Mouse (Mus musculus) forebrain, embryonic 14.5 days (tissue): ENCODE results near the gene BC051019. TPM values are rescaled to one million over a fixed set of nuclear protein-coding genes. Genes with fewer than 3 reads are reported as not detected.
A peak's percentile ranks its signal among the peaks of the same experiment; 100 is the strongest.

Source experiments
- ATAC-seq: fragments of 200-750 bp; cut with Nextera tagmentation; 2 replicates; pipeline ENCODE4 v1.8.0; 2017; ENCODE audit warnings: mild to moderate bottlenecking, moderate library complexity
- DNase-seq: peaks from one replicate; pipeline ENCODE4 v3.0.0-alpha.2; 2015; ENCODE audit warnings: low spot score
- H3K27ac ChIP-seq: fragments of 300-500 bp; sonication (generic); 2 replicates; pipeline ENCODE4 v1.5.1; 2014; ENCODE audit warnings: low read depth, mild to moderate bottlenecking, control low read depth, low read length, moderate library complexity
- H3K27me3 ChIP-seq: fragments of 300-500 bp; sonication (generic); replicated peaks from 2 replicates; pipeline ENCODE4 v1.6.1; 2014; ENCODE audit warnings: low read length, control low read depth, mixed read lengths; ENCODE audit not compliant: control insufficient read depth, insufficient read depth
- H3K36me3 ChIP-seq: fragments of 300-500 bp; sonication (generic); 2 replicates; pipeline ENCODE4 v1.6.1; 2014; ENCODE audit warnings: low read length, control low read depth; ENCODE audit not compliant: control insufficient read depth, insufficient read depth
- H3K4me1 ChIP-seq: fragments of 300-500 bp; sonication (generic); 2 replicates; pipeline ENCODE4 v1.6.1; 2014; ENCODE audit warnings: antibody characterized with exemption, low read length, control low read depth; ENCODE audit not compliant: control insufficient read depth, insufficient read depth
- H3K4me2 ChIP-seq: fragments of 300-500 bp; sonication (generic); 2 replicates; pipeline ENCODE4 v1.6.1; 2014; ENCODE audit warnings: mild to moderate bottlenecking, control low read depth, low read length
- H3K4me3 ChIP-seq: fragments of 300-500 bp; sonication (generic); 2 replicates; pipeline ENCODE4 v1.5.1; 2014; ENCODE audit warnings: low read depth, low read length, control low read depth
- H3K9ac ChIP-seq: fragments of 300-500 bp; sonication (generic); 2 replicates; pipeline ENCODE4 v1.6.1; 2014; ENCODE audit warnings: mild to moderate bottlenecking, low read length, control low read depth, moderate library complexity
- H3K9me3 ChIP-seq: fragments of 300-500 bp; sonication (generic); replicated peaks from 2 replicates; pipeline ENCODE4 v1.6.1; 2016; ENCODE audit warnings: low read length, control low read depth, mixed read lengths; ENCODE audit not compliant: control insufficient read depth
- WGBS: fragments of 180-500 bp; shearing (Covaris S2); extraction: QIAGEN DNeasy Blood & Tissue Kit; methylation state at CpG from one replicate; pipeline ENCODE4 v1.1.7; 2014; 5-methylcytosine and 5-hydroxymethylcytosine counted together
- polyA plus RNA-seq: library from polyadenylated mRNA; unstranded; fragments of >200 nt; fragmentation: Nextera tagmentation; extraction: Ambion mirVana; gene quantifications from 2 replicates; pipeline ENCODE4 v1.2.1, GENCODE M21; 2014

The BC051019 gene
- polyA plus RNA-seq, 1 experiment from 2014 or later = 0.55 TPM

DNA sequence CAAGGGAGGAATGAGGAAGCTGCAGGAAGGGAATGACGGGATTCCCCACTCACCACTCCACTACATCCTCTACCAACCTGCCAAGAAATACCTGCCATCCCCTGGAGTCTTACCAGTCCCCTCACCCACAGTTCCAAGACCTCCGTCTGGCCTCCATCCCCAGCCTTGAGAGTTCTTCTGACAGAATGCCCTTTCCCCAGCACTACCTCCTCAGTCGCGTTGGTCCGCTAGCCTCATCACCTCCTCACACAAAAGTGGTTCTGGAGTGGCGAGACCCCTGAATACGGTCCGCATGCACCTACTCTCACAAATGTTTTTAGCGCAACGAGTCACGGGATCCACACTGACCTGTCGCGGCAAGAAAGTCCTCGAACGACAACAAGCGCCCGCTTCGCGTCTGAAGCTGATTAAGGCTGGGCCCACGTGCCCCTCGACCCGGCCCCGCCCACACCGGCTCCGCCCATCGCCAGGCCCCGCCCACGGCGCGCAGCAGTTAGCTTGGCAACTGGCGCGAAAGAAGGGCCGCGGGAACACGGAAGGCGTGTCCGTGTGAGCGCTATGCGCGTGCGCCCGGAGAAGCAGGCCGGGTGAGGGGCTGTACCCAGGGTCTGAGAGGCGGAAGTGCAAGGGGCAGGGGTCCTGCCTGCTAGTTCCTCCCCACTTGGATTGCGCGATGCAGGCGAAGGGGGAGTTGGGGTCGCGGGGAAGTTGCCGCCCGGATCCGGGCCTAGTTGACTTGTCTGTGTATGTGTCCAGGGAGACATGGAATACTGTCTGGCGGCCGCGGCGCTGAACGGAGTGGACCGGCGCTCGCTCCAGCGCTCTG lies 20.2 kb downstream of the BC051019 start, which contains the start of the genes St5 and Akip1:
St5 (minus strand) TSS at position 416 of the 826 bp plus-strand sequence.
Akip1 (plus strand) TSS at position 501 of the 826 bp plus-strand sequence.
- Histone ChIP-seq H3K36me3 (no peaks in the 10 kb centered on the region), H3K4me2 (peak within 1 kb of the TSS; percentile 67), H3K4me1 (peaks cover 2% of the 10 kb centered on the region; the same call in 1 of the 2 replicates), H3K9me3 (no peaks in the 10 kb centered on the region), H3K4me3 (peak within 1 kb of the TSS; percentile 60), H3K9ac (peak within 1 kb of the TSS; percentile 75), H3K27me3 (0 out of 2 replicates have a peak, but pooled peaks cover 3% of the 10 kb centered on the region), H3K27ac (no peak within 1 kb of the TSS)
- ATAC-seq = peak; percentile 97
- 1% methylated on average over 61 of the region's 61 CpGs for WGBS
- DNase-seq = peak; percentile 94

DNA sequence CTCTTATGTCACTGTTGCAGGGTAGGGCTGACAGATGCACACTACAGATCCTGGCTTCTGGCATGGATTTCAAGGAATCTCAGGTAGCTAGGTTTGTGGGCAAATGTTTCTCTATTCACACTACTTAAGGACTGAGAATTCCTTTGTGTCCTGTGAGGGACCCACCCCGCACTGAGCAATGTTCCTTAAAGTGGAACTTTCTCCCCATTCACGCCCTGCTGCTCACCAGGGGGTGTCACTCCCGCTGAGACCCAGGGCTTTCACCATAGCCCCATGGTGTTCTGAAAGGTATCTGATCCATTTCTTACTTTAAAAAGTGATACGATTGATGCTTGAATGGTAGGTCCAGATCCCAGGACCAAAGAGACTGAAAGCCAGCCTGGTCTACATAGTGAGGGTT lies 20.9 kb downstream of the BC051019 start:
- ATAC-seq = no peak
- 37% methylated on average over 4 of the region's 4 CpGs for WGBS

DNA sequence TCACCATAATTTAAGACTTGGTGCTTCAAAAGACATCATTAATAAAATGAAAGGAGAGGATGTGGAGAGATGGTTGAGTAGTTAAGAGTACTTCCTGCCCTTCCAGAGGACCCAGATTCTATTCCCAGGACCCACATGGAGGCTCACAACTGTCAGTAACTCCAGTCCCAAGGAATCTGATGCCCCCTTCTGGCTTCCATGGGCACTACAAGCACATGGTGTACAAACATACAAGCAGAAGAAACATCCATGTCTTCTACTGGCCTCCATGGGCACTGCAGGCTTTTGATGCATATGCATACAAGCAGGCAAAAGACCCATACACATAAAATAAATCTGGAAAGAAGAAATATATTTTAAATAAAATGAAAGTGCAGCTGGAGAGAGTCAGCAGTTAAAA lies 23.4 kb downstream of the BC051019 start:
- no peak overlapping the region for H3K4me2 ChIP-seq
- peaks cover 2% of the 10 kb centered on the region; the same call in 1 of the 2 replicates for H3K4me1 ChIP-seq
- H3K4me3 ChIP-seq = no peak overlapping the region
- no peak overlapping the region for H3K9ac ChIP-seq
- no peaks in the 10 kb centered on the region for H3K9me3 ChIP-seq
- H3K36me3 ChIP-seq = no peaks in the 10 kb centered on the region
- DNase-seq (no peak), ATAC-seq (no peak)
- 0 out of 2 replicates have a peak, but pooled peaks cover 3% of the 10 kb centered on the region for H3K27me3 ChIP-seq
- H3K27ac ChIP-seq = no peak overlapping the region

More for the DNA sequence above, 20.9 kb downstream of the BC051019 start:
- Histone ChIP-seq H3K27me3 (0 out of 2 replicates have a peak, but pooled peaks cover 3% of the 10 kb centered on the region), H3K4me1 (peaks cover 2% of the 10 kb centered on the region; the same call in 1 of the 2 replicates), H3K4me2 (peak overlapping the region; percentile 67), H3K9me3 (no peaks in the 10 kb centered on the region), H3K36me3 (no peaks in the 10 kb centered on the region), H3K27ac (no peak overlapping the region), H3K9ac (no peak overlapping the region), H3K4me3 (peak overlapping the region; percentile 60; the same call in 1 of the 2 replicates)
- DNase-seq = no peak

DNA sequence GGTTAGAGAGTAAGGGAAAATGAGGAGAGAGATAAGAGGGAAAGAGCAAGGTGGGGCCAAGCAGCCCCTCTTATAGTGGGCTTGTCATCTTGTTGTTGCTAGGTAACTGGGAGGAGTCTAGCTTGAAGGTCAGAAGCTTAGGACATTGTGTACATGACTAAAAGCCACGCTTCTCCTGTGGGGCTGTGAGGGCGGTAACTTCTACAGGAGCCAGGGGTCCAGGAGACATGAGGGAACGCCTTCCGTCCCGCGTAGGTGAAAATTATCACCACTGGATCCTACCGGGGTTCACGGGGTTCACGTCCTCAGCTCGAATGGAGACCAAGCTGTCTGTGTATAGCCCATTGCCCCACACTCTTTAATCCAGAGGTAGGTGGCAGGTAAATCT lies 28.3 kb downstream of the BC051019 start:
- Histone ChIP-seq H3K27me3 (no peaks in the 10 kb centered on the region), H3K27ac (no peak overlapping the region), H3K4me2 (no peak overlapping the region), H3K9me3 (no peaks in the 10 kb centered on the region), H3K9ac (no peak overlapping the region), H3K4me1 (no peaks in the 10 kb centered on the region), H3K36me3 (no peaks in the 10 kb centered on the region), H3K4me3 (no peak overlapping the region)
- ATAC-seq (no peak), DNase-seq (no peak)
- 92% methylated on average over 10 of the region's 10 CpGs for whole genome bisulfite sequencing

DNA sequence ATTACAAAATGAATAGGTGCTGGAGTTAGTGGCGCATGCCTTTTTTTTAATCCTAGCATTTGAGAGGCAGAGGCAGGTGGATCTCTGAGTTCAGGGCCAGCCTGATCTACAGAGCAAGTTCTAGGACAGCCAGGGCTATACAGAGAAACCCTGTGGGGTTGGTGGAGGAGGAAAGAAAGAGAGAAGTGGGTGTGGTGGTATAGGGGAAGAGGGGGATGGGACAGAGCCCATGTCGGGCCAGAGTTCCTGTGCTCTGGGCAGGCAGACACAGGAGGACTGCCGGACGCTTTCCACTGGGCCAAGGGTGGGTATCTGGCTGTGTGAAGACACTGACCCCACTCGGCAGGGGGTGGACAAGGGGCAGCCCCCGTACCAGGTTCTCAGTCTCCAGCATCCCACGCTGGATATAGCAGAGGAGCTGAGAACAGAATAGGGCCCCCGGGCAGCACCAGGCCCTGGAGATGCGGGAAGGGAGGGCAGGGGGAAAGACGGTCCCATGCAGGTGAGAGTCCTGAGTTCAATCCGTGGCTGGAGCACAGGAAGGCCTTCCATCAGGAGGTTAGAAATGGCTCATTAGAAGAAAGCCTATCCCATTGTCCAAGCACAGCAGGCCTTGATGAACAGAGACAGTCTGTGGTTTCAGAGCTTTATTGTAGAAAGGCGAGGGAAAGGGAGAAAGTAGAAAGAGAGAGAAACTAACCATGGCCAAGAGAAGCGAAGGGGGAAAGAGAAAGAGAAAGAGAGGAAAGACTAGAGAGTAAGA lies 28.9 kb downstream of the BC051019 start:
- Histone ChIP-seq H3K27me3 (no peaks in the 10 kb centered on the region), H3K36me3 (no peaks in the 10 kb centered on the region), H3K4me2 (no peak overlapping the region), H3K9ac (no peak overlapping the region), H3K4me1 (no peaks in the 10 kb centered on the region), H3K4me3 (no peak overlapping the region), H3K27ac (no peak overlapping the region), H3K9me3 (no peaks in the 10 kb centered on the region)
- WGBS = 77% methylated on average over 13 of the region's 13 CpGs
- DNase-seq (no peak), ATAC-seq (no peak)

DNA sequence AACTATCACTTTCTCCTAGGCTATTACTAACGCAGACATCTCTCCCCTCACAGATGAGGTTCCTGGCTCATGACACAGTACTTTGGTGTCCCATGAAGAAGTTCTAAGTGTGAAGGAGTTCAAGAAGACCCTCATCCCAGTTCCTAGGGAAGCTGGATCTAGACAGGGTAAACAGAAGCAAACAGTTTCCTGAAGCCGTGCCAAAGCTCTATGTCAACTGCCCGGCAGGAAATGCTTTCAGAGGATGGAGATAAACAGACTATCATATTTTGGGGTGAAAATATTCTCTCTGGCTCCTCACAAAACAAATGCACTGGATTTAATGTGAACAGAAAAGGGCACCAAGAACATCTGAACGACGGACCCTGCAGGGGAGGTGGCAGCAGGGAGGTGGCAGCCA lies 32.7 kb downstream of the BC051019 start:
- H3K4me3 ChIP-seq = no peak overlapping the region
- no peak overlapping the region for H3K27ac ChIP-seq
- no peak for ATAC-seq
- H3K4me1 ChIP-seq = no peaks in the 10 kb centered on the region
- no peaks in the 10 kb centered on the region for H3K9me3 ChIP-seq
- no peaks in the 10 kb centered on the region for H3K36me3 ChIP-seq
- DNase-seq = no peak
- H3K27me3 ChIP-seq = no peaks in the 10 kb centered on the region
- 92% methylated on average over 5 of the region's 5 CpGs for WGBS
- no peak overlapping the region for H3K4me2 ChIP-seq
- H3K9ac ChIP-seq = no peak overlapping the region

DNA sequence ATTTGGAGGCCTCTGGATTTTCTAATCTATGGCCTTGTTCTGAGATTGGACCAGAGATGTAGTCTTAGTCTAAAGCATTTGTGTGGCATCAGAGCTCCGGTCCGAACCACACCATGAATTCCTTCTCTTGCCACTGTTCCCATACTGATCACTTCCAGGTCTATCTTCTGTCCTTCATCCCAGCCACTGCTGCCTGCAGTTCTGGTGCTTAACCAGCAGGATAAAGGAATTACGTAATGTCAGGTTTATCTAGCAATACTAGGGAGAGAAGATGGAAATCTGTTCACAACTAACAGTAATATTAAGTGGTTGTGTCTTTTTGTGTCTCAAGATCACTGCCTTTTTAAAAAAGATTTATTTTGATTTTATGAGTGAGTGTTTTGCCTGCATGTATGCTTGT lies 33.5 kb downstream of the BC051019 start:
- H3K4me2 ChIP-seq = no peak overlapping the region
- no peaks in the 10 kb centered on the region for H3K36me3 ChIP-seq
- WGBS = 86% methylated on average over 3 of the region's 3 CpGs
- H3K9ac ChIP-seq = no peak overlapping the region
- H3K27me3 ChIP-seq = no peaks in the 10 kb centered on the region
- H3K9me3 ChIP-seq = no peaks in the 10 kb centered on the region
- ATAC-seq = no peak
- no peaks in the 10 kb centered on the region for H3K4me1 ChIP-seq
- no peak overlapping the region for H3K4me3 ChIP-seq
- no peak for DNase-seq
- H3K27ac ChIP-seq = no peak overlapping the region

DNA sequence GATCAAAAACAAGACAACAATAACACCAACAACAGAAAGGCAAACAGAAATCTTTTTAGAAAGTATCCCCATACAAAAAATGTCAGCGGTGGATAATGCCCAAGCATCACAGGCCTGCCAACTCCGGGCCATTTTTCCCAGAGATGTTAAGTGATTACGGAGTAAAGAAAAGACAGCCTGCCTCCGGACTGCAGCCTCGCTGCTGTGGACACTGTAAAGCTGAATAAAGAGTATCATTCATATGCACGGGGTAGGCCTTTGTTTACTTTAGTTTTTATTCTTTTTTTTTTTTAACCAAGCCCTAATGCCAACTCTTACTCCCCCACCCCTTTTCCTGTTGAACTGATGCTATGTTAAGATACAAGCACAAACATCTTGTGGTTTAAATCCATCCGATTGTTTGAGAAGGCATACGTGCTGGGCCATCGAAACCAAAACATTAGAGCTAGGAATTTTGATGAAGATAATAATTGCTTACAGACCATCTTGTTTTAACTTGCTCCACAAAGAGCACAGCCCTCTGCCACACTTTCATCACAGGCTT lies 37.0 kb downstream of the BC051019 start:
- no peak; the same call in 1 of the 2 replicates for ATAC-seq
- H3K9ac ChIP-seq = no peak overlapping the region
- H3K27ac ChIP-seq = no peak overlapping the region
- no peaks in the 10 kb centered on the region for H3K4me1 ChIP-seq
- H3K9me3 ChIP-seq = no peaks in the 10 kb centered on the region
- 13% methylated on average over 9 of the region's 9 CpGs for WGBS
- H3K36me3 ChIP-seq = no peaks in the 10 kb centered on the region
- no peaks in the 10 kb centered on the region for H3K27me3 ChIP-seq
- DNase-seq = peak; percentile 51
- no peak overlapping the region for H3K4me2 ChIP-seq
- H3K4me3 ChIP-seq = no peak overlapping the region
